ENCODE assay signal across 27 mouse cellular contexts in genomic region chr5:53784818-53785520, GRCm38 (mm10). TPM values are rescaled to one million over a fixed set of nuclear protein-coding genes. Genes with fewer than 3 reads are reported as not detected.
DNase-seq lines count a peak whose midpoint lies in the region; ATAC-seq and TF ChIP-seq lines count a peak whose summit lies in the region.
"Had no signal": no experiment of that assay in that cellular context is flagged by ENCODE, and none has a peak within 500 bp of the region (broad histone marks: within the 10 kb centered on the region; RNA-seq: fewer than 3 reads in every experiment).

No protein-coding gene starts in this region.

- no peak overlapping the region; the same call in 1 of the 2 replicates for H3K27ac ChIP-seq in heart, adult 2 months
- H3K27ac ChIP-seq in heart, embryonic 11.5 days (ENCODE audit: low read depth, low read length), result no peak overlapping the region
- H3K27ac ChIP-seq: embryonic facial prominence, embryonic 13.5 days; heart, embryonic 13.5 days; limb, embryonic 13.5 days; liver, embryonic 12.5 days; midbrain, embryonic 12.5 days had no signal

- no peaks in the 10 kb centered on the region for H3K27me3 ChIP-seq in heart, adult 2 months (ENCODE audit: control insufficient read depth, insufficient read depth, low read length)
- no peaks in the 10 kb centered on the region for H3K27me3 ChIP-seq in heart, embryonic 11.5 days (ENCODE audit: control insufficient read depth, insufficient read depth, low read length)
- H3K27me3 ChIP-seq: embryonic facial prominence, embryonic 13.5 days; heart, embryonic 13.5 days; limb, embryonic 13.5 days; liver, embryonic 12.5 days; midbrain, embryonic 12.5 days had no signal

- no peak for TF ChIP-seq CTCF in heart, adult 2 months (IDR thresholded peaks at IDR 0.05)

- H3K36me3 ChIP-seq in heart, adult 2 months (ENCODE audit: control insufficient read depth, insufficient read depth, low read length), result no peaks in the 10 kb centered on the region
- no peaks in the 10 kb centered on the region for H3K36me3 ChIP-seq in heart, embryonic 11.5 days (ENCODE audit: control insufficient read depth, insufficient read depth, low read length)
- H3K36me3 ChIP-seq: embryonic facial prominence, embryonic 13.5 days; heart, embryonic 13.5 days; limb, embryonic 13.5 days; liver, embryonic 12.5 days; midbrain, embryonic 12.5 days had no signal

- H3K4me3 ChIP-seq in heart, adult 2 months, result no peak overlapping the region
- no peak overlapping the region for H3K4me3 ChIP-seq in heart, embryonic 11.5 days (ENCODE audit: low read depth, low read length)
- H3K4me3 ChIP-seq: embryonic facial prominence, embryonic 13.5 days; erythroblast, embryonic 14.5 days; heart, embryonic 13.5 days; limb, embryonic 13.5 days; liver, embryonic 12.5 days; midbrain, embryonic 12.5 days had no signal

- no peak overlapping the region for H3K9ac ChIP-seq in heart, adult 2 months (ENCODE audit: low read depth, low read length)
- no peak overlapping the region for H3K9ac ChIP-seq in heart, embryonic 11.5 days (ENCODE audit: low read depth, low read length)
- H3K9ac ChIP-seq: embryonic facial prominence, embryonic 13.5 days; heart, embryonic 13.5 days; limb, embryonic 13.5 days; liver, embryonic 12.5 days; midbrain, embryonic 12.5 days had no signal

- peak; percentile 88 for ATAC-seq in frontal cortex, adult (ENCODE audit: low TSS enrichment)
- no peak for ATAC-seq in heart, embryonic 11.5 days (replicated peaks; ENCODE audit: insufficient number of reproducible peaks, low FRiP score, low TSS enrichment)
- no peak for ATAC-seq in erythroid progenitor cell, adult 5-6 weeks (replicated peaks; ENCODE audit: low FRiP score, poor library complexity, severe bottlenecking)
- ATAC-seq: forebrain, embryonic 14.5 days; hindbrain, embryonic 16.5 days; intestine, embryonic 16.5 days; liver, embryonic 12.5 days; Patski had no signal

- intact Hi-C loops in heart, adult 2 months (cut with DNase I), result no loop called here
- intact Hi-C loops in heart, postnatal 36 days (cut with DNase I), result no loop called here

- no peaks in the 10 kb centered on the region for H3K79me2 ChIP-seq in heart, adult 2 months (replicated peaks; ENCODE audit: control insufficient read depth, insufficient read depth, low read length)

- TF ChIP-seq EP300 in heart, adult 2 months (IDR thresholded peaks at IDR 0.05; ENCODE audit: insufficient read depth, low read depth, low read length), result no peak

- no peak overlapping the region for H3K4me2 ChIP-seq in heart, embryonic 11.5 days
- H3K4me2 ChIP-seq: embryonic facial prominence, embryonic 13.5 days; heart, embryonic 13.5 days; limb, embryonic 13.5 days; liver, embryonic 12.5 days; midbrain, embryonic 12.5 days had no signal

- DNase-seq in frontal cortex, postnatal 14 days (ENCODE audit: low spot score in 2 of 2), result no peak
- peak; percentile 21 to 39 for DNase-seq in heart, adult 2 months
- peak; percentile 52 for DNase-seq in MN1 (ENCODE audit: low spot score)
- DNase-seq in heart, postnatal 36 days, result peak; percentile 9 to 24
- DNase-seq in cerebellum, postnatal 25 days, result no peak
- DNase-seq: adrenal gland, postnatal 36 days; cerebellum, adult 11-12 months; cerebellum, postnatal 14 days; embryo, embryonic 11 days; kidney, postnatal 25 days; layer of hippocampus, postnatal 36 days; lung, adult 2 months; lung, postnatal 14 days; thymus, postnatal 14 days had no signal

- no peaks in the 10 kb centered on the region; the same call in 1 of the 2 replicates for H3K4me1 ChIP-seq in heart, adult 2 months (ENCODE audit: control insufficient read depth, insufficient read depth, low read length)
- H3K4me1 ChIP-seq in heart, embryonic 11.5 days (ENCODE audit: control insufficient read depth, insufficient read depth, low read length), result no peaks in the 10 kb centered on the region
- H3K4me1 ChIP-seq: embryonic facial prominence, embryonic 13.5 days; heart, embryonic 13.5 days; limb, embryonic 13.5 days; liver, embryonic 12.5 days; midbrain, embryonic 12.5 days had no signal

- no peak for TF ChIP-seq POLR2A in heart, adult 2 months (IDR thresholded peaks at IDR 0.05; ENCODE audit: insufficient read depth, low read depth, low read length)

- H3K9me3 ChIP-seq in heart, embryonic 11.5 days (replicated peaks; ENCODE audit: control insufficient read depth, low read length), result no peaks in the 10 kb centered on the region
- H3K9me3 ChIP-seq: embryonic facial prominence, embryonic 13.5 days; heart, embryonic 13.5 days; limb, embryonic 13.5 days; liver, embryonic 12.5 days; midbrain, embryonic 12.5 days had no signal

- WGBS in heart, adult 2 months, result 42% methylated on average over 12 of the region's 12 CpGs
- 58% methylated on average over 12 of the region's 12 CpGs for WGBS in heart, embryonic 11.5 days (ENCODE audit: insufficient replicate concordance)

RNA-seq across cellular contexts. Expression of gene Tbc1d19, which starts 24.4 kb away (rescaled TPM):
- 10 to 100 TPM; 16.7 to 18.4 TPM for total RNA-seq in heart, adult 2 months (2021)
- 10.0 and 19.7 TPM in 2 replicates for polyA plus RNA-seq in heart, adult 2 months (2012; rRNA removed)
- 31.0 and 31.6 TPM in 2 replicates for polyA plus RNA-seq in heart, embryonic 11.5 days (2014; fragmentation: Nextera tagmentation; extraction: Ambion mirVana)
- total RNA-seq in heart, postnatal 36 days (2021), result 10 to 100 TPM; 18.3 to 22.3 TPM
- 1.7 TPM in 1 of 2 replicates, not detected in the other for total RNA-seq in erythroid progenitor cell, adult 5-6 weeks (2015; ENCODE audit: low replicate concordance)
- total RNA-seq in erythroid progenitor cell, adult 5-6 weeks (2017; ENCODE audit: low replicate concordance), result 0.61 and 0.77 TPM in 2 replicates

Comparison
In these comparisons a context has a peak if more than half of its experiments do, and no peak if none do; other contexts are left out.
1. DNase-seq: peak in heart, adult 2 months (2 of 2), MN1 (single experiment) and heart, postnatal 36 days (2 of 2); none in frontal cortex, postnatal 14 days (0 of 2) and cerebellum, postnatal 25 days (0 of 2).
2. RNA of gene Tbc1d19, which starts 24.4 kb away (total RNA-seq): 18.3 to 22.3 TPM in heart, postnatal 36 days and 16.7 to 18.4 TPM in heart, adult 2 months; 0.61 to 1.7 TPM in erythroid progenitor cell, adult 5-6 weeks; every median in the first group is over 4 times any median in the second.